Mouse (Mus musculus): ENCODE results near the gene Dtnbp1.

DNA sequence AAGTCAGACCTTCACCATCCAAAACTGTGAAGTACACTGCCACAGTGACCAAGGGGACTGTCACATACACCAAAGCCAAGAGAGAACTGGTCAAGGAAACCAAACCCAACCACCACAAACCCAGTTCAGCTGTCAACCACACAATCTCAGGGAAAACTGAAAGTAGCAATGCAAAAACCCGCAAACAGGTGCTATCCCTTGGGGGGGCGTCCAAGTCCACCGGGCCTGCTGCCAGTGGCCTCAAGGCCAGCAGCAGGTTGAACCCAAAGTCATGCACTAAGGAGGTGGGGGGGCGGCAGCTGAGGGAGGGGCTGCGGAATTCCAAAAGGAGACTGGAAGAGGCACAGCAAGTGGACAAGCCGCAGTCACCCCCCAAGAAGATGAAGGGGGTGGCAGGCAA is 99.6 kb downstream of the Dtnbp1 start:
- TF ChIP-seq CTCF (IDR thresholded peaks at IDR 0.05; ENCODE audit: borderline replicate concordance, extremely low read depth, insufficient read depth, insufficient read length): no peak
- no peak for TF ChIP-seq POLR2A (IDR thresholded peaks at IDR 0.05; ENCODE audit: borderline replicate concordance, extremely low read depth, insufficient read depth, insufficient read length, poor library complexity, severe bottlenecking)

Data from brain, embryonic 14.5 days (tissue).